Mouse (Mus musculus) hindbrain, embryonic 11.5 days (tissue): ENCODE data around the gene Tbc1d10a. TPM values are rescaled to one million over a fixed set of nuclear protein-coding genes. Genes with fewer than 3 reads are reported as not detected.
A peak's percentile ranks its signal among the peaks of the same experiment; 100 is the strongest.

Experiments
- ATAC-seq: fragments of 200-750 bp; cut with Nextera tagmentation; 2 replicates; pipeline ENCODE4 v1.8.0; 2017; ENCODE audit warnings: mild to moderate bottlenecking, moderate TSS enrichment, moderate library complexity; ENCODE audit not compliant: low FRiP score
- DNase-seq: peaks from one replicate; pipeline ENCODE4 v3.0.0-alpha.2; 2015; ENCODE audit warnings: low spot score
- H3K27ac ChIP-seq: fragments of 300-500 bp; sonication (generic); 2 replicates; pipeline ENCODE4 v1.5.1; 2014; ENCODE audit warnings: mild to moderate bottlenecking, low read depth, low read length
- H3K27me3 ChIP-seq: fragments of 300-500 bp; sonication (generic); 2 replicates; pipeline ENCODE4 v1.6.1; 2014; ENCODE audit warnings: mild to moderate bottlenecking, low read length, moderate library complexity, mixed read lengths; ENCODE audit not compliant: control insufficient read depth, insufficient read depth
- H3K36me3 ChIP-seq: fragments of 300-500 bp; sonication (generic); 2 replicates; pipeline ENCODE4 v1.6.1; 2014; ENCODE audit warnings: mild to moderate bottlenecking, low read length, moderate library complexity, mixed read lengths; ENCODE audit not compliant: control insufficient read depth, insufficient read depth
- H3K4me1 ChIP-seq: fragments of 300-500 bp; sonication (generic); replicated peaks from 2 replicates; pipeline ENCODE4 v1.6.1; 2014; ENCODE audit warnings: low read length, mixed read lengths; ENCODE audit not compliant: control insufficient read depth, insufficient read depth
- H3K4me2 ChIP-seq: fragments of 300-500 bp; sonication (generic); replicated peaks from 2 replicates; pipeline ENCODE4 v1.6.1; 2014; ENCODE audit warnings: mild to moderate bottlenecking, low read depth, low read length
- H3K4me3 ChIP-seq: fragments of 300-500 bp; sonication (generic); 2 replicates; pipeline ENCODE4 v1.5.1; 2014; ENCODE audit warnings: low read depth, low read length
- H3K9ac ChIP-seq: fragments of 300-500 bp; sonication (generic); 2 replicates; pipeline ENCODE4 v1.6.1; 2014; ENCODE audit warnings: low read depth, low read length
- H3K9me3 ChIP-seq: fragments of 300-500 bp; sonication (generic); 2 replicates; pipeline ENCODE4 v1.6.1; 2016; ENCODE audit warnings: low read length; ENCODE audit not compliant: control insufficient read depth
- WGBS: fragments of 180-500 bp; shearing (Covaris S2); extraction: QIAGEN DNeasy Blood & Tissue Kit; methylation state at CpG from one replicate; pipeline ENCODE4 v1.1.7; 2014; 5-methylcytosine and 5-hydroxymethylcytosine counted together
- polyA plus RNA-seq: library from polyadenylated mRNA; unstranded; fragments of >200 nt; fragmentation: Nextera tagmentation; extraction: Ambion mirVana; gene quantifications from 2 replicates; pipeline ENCODE4 v1.2.1, GENCODE M21; 2014

Tbc1d10a gene
- polyA plus RNA-seq, 1 experiment from 2014 or later = 13.8 TPM

DNA sequence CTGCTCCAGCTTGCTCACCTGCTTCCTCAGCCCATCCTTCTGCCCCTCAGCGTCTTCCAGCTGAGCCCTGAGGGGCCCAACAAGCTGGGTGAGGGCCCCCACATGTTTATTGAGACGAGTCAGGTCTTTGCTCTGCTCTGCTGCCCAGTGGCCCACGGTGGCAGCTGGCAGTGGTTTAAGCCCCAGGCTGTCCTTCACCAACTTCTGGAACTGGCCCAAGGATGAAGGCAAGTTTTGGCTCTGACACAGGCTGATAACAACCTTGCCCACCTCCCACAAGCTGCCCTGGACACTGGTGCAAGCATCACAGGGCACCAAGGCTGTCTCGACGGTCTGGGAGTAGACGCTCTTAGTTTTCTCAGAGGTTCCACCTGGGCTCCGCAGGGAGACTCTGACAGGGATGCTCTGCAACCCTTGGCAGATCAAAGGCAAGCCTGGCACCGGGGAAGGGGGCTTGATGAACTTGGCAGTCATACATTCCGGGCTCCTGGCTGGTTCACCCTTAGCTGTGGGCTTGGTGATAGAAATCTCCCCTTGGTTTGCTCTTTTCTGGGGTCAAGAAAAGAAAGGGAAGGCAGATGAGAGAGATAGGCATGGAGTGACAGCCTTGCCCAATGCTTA, 37.9 kb upstream of the Tbc1d10a start:
- H3K4me1 ChIP-seq = no peaks in the 10 kb centered on the region
- ATAC-seq = no peak
- no peak overlapping the region for H3K4me3 ChIP-seq
- DNase-seq = no peak
- H3K36me3 ChIP-seq = no peaks in the 10 kb centered on the region
- no peak overlapping the region for H3K9ac ChIP-seq
- no peak overlapping the region for H3K4me2 ChIP-seq
- H3K27me3 ChIP-seq = no peaks in the 10 kb centered on the region
- no peak overlapping the region for H3K27ac ChIP-seq
- WGBS = 89% methylated on average over 9 of the region's 9 CpGs
- no peaks in the 10 kb centered on the region for H3K9me3 ChIP-seq

- DNase-seq = no peak
- Histone ChIP-seq H3K9me3 (no peaks in the 10 kb centered on the region), H3K4me2 (no peak overlapping the region), H3K9ac (no peak overlapping the region), H3K27ac (no peak overlapping the region), H3K4me1 (no peaks in the 10 kb centered on the region), H3K36me3 (no peaks in the 10 kb centered on the region), H3K4me3 (no peak overlapping the region), H3K27me3 (no peaks in the 10 kb centered on the region)
- no peak for ATAC-seq
- WGBS = 94% methylated on average over 6 of the region's 6 CpGs
Measured at GRCm38 (mm10) chr11:4149886-4150285, 36.7 kb upstream of the Tbc1d10a start.

- H3K4me2 ChIP-seq = no peak overlapping the region
- ATAC-seq = no peak
- DNase-seq = no peak
- H3K27me3 ChIP-seq = no peaks in the 10 kb centered on the region
- no peaks in the 10 kb centered on the region for H3K9me3 ChIP-seq
- H3K4me1 ChIP-seq = no peaks in the 10 kb centered on the region
- no peak overlapping the region for H3K9ac ChIP-seq
- no peak overlapping the region for H3K27ac ChIP-seq
- no peaks in the 10 kb centered on the region for H3K36me3 ChIP-seq
- no peak overlapping the region for H3K4me3 ChIP-seq
- WGBS = 92% methylated on average over 7 of the region's 7 CpGs
Measured at GRCm38 (mm10) chr11:4153694-4154093, 32.9 kb upstream of the Tbc1d10a start.

DNA sequence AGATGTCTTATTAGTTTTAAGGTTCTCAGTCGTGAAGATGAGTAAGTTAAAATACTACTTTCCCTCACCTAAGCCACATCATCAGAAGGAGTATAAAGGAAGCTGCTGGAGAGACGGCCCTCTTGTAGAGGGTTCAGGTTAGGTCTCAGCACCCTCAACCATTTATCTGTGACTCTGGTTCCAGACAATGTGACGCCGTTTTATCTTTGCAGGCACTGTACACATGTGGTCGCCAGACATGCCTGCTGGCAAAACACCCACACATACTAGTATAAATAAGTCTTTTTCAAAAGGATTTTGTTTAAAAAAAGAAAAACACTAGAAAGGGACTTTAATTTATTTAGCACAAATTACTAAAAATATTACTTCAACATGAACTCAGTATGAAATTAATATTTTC, 30.9 kb upstream of the Tbc1d10a start:
- no peak overlapping the region for H3K4me2 ChIP-seq
- no peaks in the 10 kb centered on the region for H3K9me3 ChIP-seq
- H3K4me1 ChIP-seq = no peaks in the 10 kb centered on the region
- ATAC-seq = no peak
- no peak overlapping the region for H3K4me3 ChIP-seq
- DNase-seq = no peak
- WGBS = 80% methylated on average over 5 of the region's 5 CpGs
- H3K27me3 ChIP-seq = no peaks in the 10 kb centered on the region
- H3K36me3 ChIP-seq = no peaks in the 10 kb centered on the region
- no peak overlapping the region for H3K27ac ChIP-seq
- no peak overlapping the region for H3K9ac ChIP-seq

DNA sequence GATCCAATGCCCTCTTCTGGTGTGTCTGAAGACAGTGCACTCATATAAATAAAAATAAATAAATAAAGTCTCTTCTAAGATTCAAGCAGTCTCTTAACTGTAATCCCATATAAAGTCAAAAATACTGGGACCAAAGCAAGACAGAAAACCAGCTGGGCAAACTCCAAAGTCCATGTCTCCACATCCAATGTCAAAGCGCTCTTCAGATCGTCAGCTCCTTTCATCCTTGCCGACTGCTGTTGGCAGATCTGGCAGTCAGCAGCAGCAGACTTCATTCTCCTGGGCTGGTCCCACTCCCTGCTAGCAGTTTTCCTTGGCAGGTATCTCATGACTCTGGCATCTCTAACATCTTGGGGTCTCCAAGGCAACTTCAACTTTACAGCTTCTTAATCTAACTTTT, 27.9 kb upstream of the Tbc1d10a start:
- Histone ChIP-seq H3K27me3 (no peaks in the 10 kb centered on the region), H3K4me3 (no peak overlapping the region), H3K9me3 (no peaks in the 10 kb centered on the region), H3K4me1 (peaks cover 11% of the 10 kb centered on the region; the same call in 1 of the 2 replicates), H3K36me3 (peaks cover 4% of the 10 kb centered on the region; the same call in 1 of the 2 replicates), H3K9ac (no peak overlapping the region), H3K4me2 (no peak overlapping the region), H3K27ac (no peak overlapping the region)
- no peak for ATAC-seq
- WGBS = 94% methylated on average over 3 of the region's 3 CpGs
- DNase-seq = no peak

DNA sequence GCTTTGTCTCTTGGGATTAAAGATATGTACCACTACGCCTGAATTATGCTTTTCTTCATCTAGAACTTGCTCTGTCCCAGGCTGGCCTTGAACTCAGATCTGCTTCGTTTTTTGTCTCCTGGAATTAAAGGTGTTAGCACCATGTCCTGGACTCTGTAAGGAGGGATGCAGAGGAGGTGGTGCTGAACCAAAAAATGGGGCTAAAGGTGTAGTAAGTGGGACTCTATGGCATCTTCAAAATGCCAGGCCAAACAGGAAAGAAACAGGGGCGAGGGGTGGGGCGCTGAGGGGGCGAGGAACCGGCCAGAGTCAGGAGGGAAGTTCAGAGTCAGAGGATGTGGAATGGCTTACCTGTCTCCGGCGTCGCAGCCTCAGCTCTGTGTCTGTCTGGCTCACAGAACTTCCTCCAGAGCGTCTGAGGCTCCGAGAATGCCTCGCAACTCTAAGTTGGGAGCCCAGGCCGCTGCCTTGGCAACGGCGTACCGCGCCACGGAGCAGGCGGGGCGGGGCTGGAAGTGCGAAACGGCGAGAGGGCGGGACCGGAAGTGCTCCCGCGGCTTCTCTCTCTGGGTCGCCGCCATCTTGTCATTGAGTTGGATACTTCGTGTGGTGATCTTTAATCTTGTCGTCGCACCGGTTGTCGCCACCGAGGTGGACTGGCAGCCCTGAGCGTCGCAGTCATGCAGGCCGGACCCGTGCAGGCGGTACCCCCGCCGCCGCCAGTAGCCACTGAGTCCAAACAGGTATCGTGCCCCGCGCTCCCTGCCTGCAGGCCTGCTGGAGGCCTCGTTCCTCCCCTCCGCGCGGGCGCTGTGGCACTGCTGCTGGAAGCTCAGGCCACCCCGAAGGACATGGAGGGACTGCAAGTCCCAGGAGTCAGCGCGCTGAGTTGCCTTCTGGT, 26.5 kb upstream of the Tbc1d10a start, which contains the start of the genes Ccdc157 and Sf3a1:
TSS of gene Ccdc157 (minus strand) at position 486 of the 901 bp plus-strand sequence.
TSS of gene Sf3a1 (plus strand) at position 543 of the 901 bp plus-strand sequence.
- Histone ChIP-seq H3K4me1 (peaks cover 11% of the 10 kb centered on the region; the same call in 1 of the 2 replicates), H3K4me3 (peak within 1 kb of the TSS; percentile 87), H3K27me3 (no peaks in the 10 kb centered on the region), H3K4me2 (peak within 1 kb of the TSS; percentile 80), H3K9me3 (no peaks in the 10 kb centered on the region), H3K27ac (peak within 1 kb of the TSS; percentile 93), H3K9ac (peak within 1 kb of the TSS; percentile 92), H3K36me3 (peaks cover 8% of the 10 kb centered on the region)
- WGBS = 1% methylated on average over 54 of the region's 54 CpGs
- DNase-seq = peak; percentile 97
- peak; percentile 98 for ATAC-seq

GRCm38 (mm10) chr11:4160758-4161480, 25.7 kb upstream of the Tbc1d10a start:
- Histone ChIP-seq H3K27ac (peak overlapping the region; percentile 93; the same call in 1 of the 2 replicates), H3K9ac (peak overlapping the region; percentile 92), H3K9me3 (no peaks in the 10 kb centered on the region), H3K4me2 (peak overlapping the region; percentile 80), H3K4me1 (peaks cover 11% of the 10 kb centered on the region; the same call in 1 of the 2 replicates), H3K27me3 (no peaks in the 10 kb centered on the region), H3K36me3 (peaks cover 8% of the 10 kb centered on the region), H3K4me3 (peak overlapping the region; percentile 87)
- DNase-seq (no peak), ATAC-seq (no peak)
- WGBS = 8% methylated on average over 15 of the region's 15 CpGs

DNA sequence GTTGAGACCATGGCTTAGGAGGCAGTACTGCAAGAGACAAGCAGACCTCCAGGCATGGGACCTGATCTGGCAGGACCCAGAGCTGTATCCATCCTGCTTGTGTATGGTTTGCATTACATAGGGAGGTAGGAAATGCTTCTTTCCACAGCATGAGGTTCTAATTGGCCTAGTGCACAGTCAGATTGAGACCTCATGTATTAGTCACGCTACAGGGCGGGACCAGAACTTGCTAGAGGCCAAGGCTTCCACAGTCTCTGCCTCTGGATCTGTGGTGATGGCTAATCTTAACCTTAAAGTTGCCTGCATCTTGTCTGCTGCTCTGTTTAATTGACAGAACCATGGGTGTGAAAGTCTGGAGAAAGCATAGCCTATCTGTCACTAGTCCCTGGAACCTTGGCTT, 21.9 kb upstream of the Tbc1d10a start:
- Histone ChIP-seq H3K4me1 (peaks cover 11% of the 10 kb centered on the region; the same call in 1 of the 2 replicates), H3K9me3 (no peaks in the 10 kb centered on the region), H3K4me3 (no peak overlapping the region), H3K4me2 (no peak overlapping the region), H3K27ac (no peak overlapping the region), H3K27me3 (no peaks in the 10 kb centered on the region), H3K9ac (no peak overlapping the region), H3K36me3 (peaks cover 19% of the 10 kb centered on the region)
- no peak for ATAC-seq
- 87% methylated on average over 2 of the region's 2 CpGs for WGBS
- DNase-seq = no peak
